Mouse (Mus musculus) heart, postnatal 4 days (tissue): ENCODE measurements around the gene Jrkl. TPM values are rescaled to one million over a fixed set of nuclear protein-coding genes. Genes with fewer than 3 reads are reported as not detected.

Experiments used
- total RNA-seq, 2 experiments: library from RNA; stranded (reverse); gene quantifications; 2 replicates each; pipeline ENCODE4 v1.2.3; 2021

Jrkl gene
- total RNA-seq, 2 experiments from 2014 or later: 7.9 to 8.6 TPM

Other genes with a start within 250 kb of the Jrkl start
- gene Ccdc82, start 1.1 kb upstream of the Jrkl start, total RNA-seq: 10 to 100 TPM; 13.0 to 13.5 TPM
- 10 to 100 TPM; 11.9 to 13.2 TPM for gene Maml2, start 52.1 kb upstream of the Jrkl start, total RNA-seq
- not detected for gene Gm17571, start 200.9 kb upstream of the Jrkl start, total RNA-seq